Mouse (Mus musculus) brain, embryonic 14.5 days (tissue): ENCODE measurements around the gene Slc22a1.

ENCODE experiments used
- CTCF ChIP-seq: fragments of 200-500 bp; IDR thresholded peaks from 2 replicates; pipeline ENCODE4 v1.5.1; 2012; ENCODE audit warnings: inconsistent platforms, mild to moderate bottlenecking, moderate library complexity, borderline replicate concordance; ENCODE audit not compliant: insufficient read depth, insufficient read length; ENCODE audit errors: extremely low read depth
- POLR2A ChIP-seq: fragments of 200-500 bp; IDR thresholded peaks from 2 replicates; pipeline ENCODE4 v1.6.1; 2012; ENCODE audit warnings: mild to moderate bottlenecking, inconsistent platforms, borderline replicate concordance; ENCODE audit not compliant: poor library complexity, insufficient read depth, insufficient read length, severe bottlenecking; ENCODE audit errors: extremely low read depth

DNA sequence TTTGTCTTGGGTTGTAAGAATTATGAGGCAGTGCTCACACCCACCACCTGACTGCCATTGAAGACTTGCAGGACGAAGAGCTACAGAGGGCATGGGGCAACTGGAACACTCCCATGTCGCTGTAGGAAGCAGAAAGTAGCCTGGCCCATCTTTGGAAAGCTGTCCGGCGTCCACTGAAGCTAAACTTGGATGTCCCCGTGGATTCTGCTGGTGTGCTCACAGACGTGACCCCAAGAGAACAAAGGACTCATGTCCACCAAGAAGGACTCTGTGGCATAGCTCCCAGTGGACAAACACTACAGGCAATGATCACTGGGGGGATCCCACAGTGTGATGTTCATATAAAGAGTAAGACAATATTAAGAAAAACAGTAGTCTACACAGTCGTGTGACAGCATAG lies 16.8 kb downstream of the Slc22a1 start:
- no peak for TF ChIP-seq CTCF
- TF ChIP-seq POLR2A, result no peak
